Mouse (Mus musculus): Measurements from ENCODE around the gene Mab21l3.

- TF ChIP-seq GATA1 (IDR thresholded peaks at IDR 0.05; ENCODE audit: borderline replicate concordance, low read length) (no peak), CTCF (IDR thresholded peaks at IDR 0.05; ENCODE audit: low read depth, low read length) (no peak), TAL1 (conservative IDR thresholded peaks at IDR 0.05; ENCODE audit: low read depth, low read length) (no peak)
Measured at GRCm38 (mm10) chr3:101804331-101804730, 44.4 kb downstream of the Mab21l3 start.

Data from G1E (cell line).